Mouse (Mus musculus) embryonic facial prominence, embryonic 14.5 days (tissue): ENCODE results near the gene Bmp6. TPM values are rescaled to one million over a fixed set of nuclear protein-coding genes. Genes with fewer than 3 reads are reported as not detected.

Experiments
- ATAC-seq: fragments of 200-750 bp; cut with Nextera tagmentation; 2 replicates; pipeline ENCODE4 v1.8.0; 2017; ENCODE audit warnings: low read depth, moderate number of reproducible peaks, moderate TSS enrichment
- DNase-seq: peaks from one replicate; pipeline ENCODE4 v3.0.0-alpha.2; 2015; ENCODE audit warnings: low spot score
- H3K27ac ChIP-seq: fragments of 300-500 bp; sonication (generic); replicated peaks from 2 replicates; pipeline ENCODE4 v1.5.1; 2014; ENCODE audit warnings: low read depth, mild to moderate bottlenecking, low read length, moderate library complexity
- H3K27me3 ChIP-seq: fragments of 300-500 bp; sonication (generic); replicated peaks from 2 replicates; pipeline ENCODE4 v1.6.1; 2014; ENCODE audit warnings: low read length; ENCODE audit not compliant: control insufficient read depth, insufficient read depth
- H3K36me3 ChIP-seq: fragments of 300-500 bp; sonication (generic); 2 replicates; pipeline ENCODE4 v1.6.1; 2014; ENCODE audit warnings: low read length, mixed read lengths; ENCODE audit not compliant: control insufficient read depth, insufficient read depth
- H3K4me1 ChIP-seq: fragments of 300-500 bp; sonication (generic); 2 replicates; pipeline ENCODE4 v1.6.1; 2014; ENCODE audit warnings: antibody characterized with exemption, low read length; ENCODE audit not compliant: control insufficient read depth, insufficient read depth
- H3K4me2 ChIP-seq: fragments of 300-500 bp; sonication (generic); 2 replicates; pipeline ENCODE4 v1.6.1; 2014; ENCODE audit warnings: low read depth, mild to moderate bottlenecking, low read length, moderate library complexity, mixed read lengths
- H3K4me3 ChIP-seq: fragments of 300-500 bp; sonication (generic); 2 replicates; pipeline ENCODE4 v1.5.1; 2014; ENCODE audit warnings: low read depth, mild to moderate bottlenecking, low read length
- H3K9ac ChIP-seq: fragments of 300-500 bp; sonication (generic); 2 replicates; pipeline ENCODE4 v1.6.1; 2014; ENCODE audit warnings: low read depth, mild to moderate bottlenecking, low read length, moderate library complexity, mixed read lengths
- H3K9me3 ChIP-seq: fragments of 300-500 bp; sonication (generic); 2 replicates; pipeline ENCODE4 v1.6.1; 2016; ENCODE audit warnings: low read length; ENCODE audit not compliant: control insufficient read depth
- WGBS: fragments of 180-500 bp; shearing (Covaris S2); extraction: QIAGEN DNeasy Blood & Tissue Kit; methylation state at CpG from one replicate; pipeline ENCODE4 v1.1.7; 2014; 5-methylcytosine and 5-hydroxymethylcytosine counted together
- polyA plus RNA-seq: library from polyadenylated mRNA; unstranded; fragments of >200 nt; fragmentation: Nextera tagmentation; extraction: Ambion mirVana; gene quantifications from 2 replicates; pipeline ENCODE4 v1.2.1, GENCODE M21; 2014

The Bmp6 gene
- polyA plus RNA-seq, 1 experiment from 2014 or later: 3.9 TPM

GRCm38 (mm10) chr13:38496715-38497114, 151.8 kb downstream of the Bmp6 start:
- WGBS: 57% methylated on average over 3 of the region's 3 CpGs
- no peak overlapping the region for H3K9ac ChIP-seq
- no peaks in the 10 kb centered on the region for H3K4me1 ChIP-seq
- no peaks in the 10 kb centered on the region for H3K9me3 ChIP-seq
- peaks cover 31% of the 10 kb centered on the region for H3K36me3 ChIP-seq
- H3K4me2 ChIP-seq: no peak overlapping the region
- ATAC-seq (no peak), DNase-seq (no peak)
- H3K27me3 ChIP-seq: no peaks in the 10 kb centered on the region
- H3K4me3 ChIP-seq: no peak overlapping the region
- no peak overlapping the region for H3K27ac ChIP-seq

GRCm38 (mm10) chr13:38501314-38501713, 156.4 kb downstream of the Bmp6 start:
- ATAC-seq: no peak
- no peak for DNase-seq
- 86% methylated on average over 12 of the region's 12 CpGs for WGBS
- H3K4me3 ChIP-seq: no peak overlapping the region
- no peaks in the 10 kb centered on the region for H3K4me1 ChIP-seq
- no peak overlapping the region for H3K4me2 ChIP-seq
- H3K27ac ChIP-seq: no peak overlapping the region
- peaks cover 75% of the 10 kb centered on the region for H3K36me3 ChIP-seq
- H3K27me3 ChIP-seq: no peaks in the 10 kb centered on the region
- no peak overlapping the region for H3K9ac ChIP-seq
- no peaks in the 10 kb centered on the region for H3K9me3 ChIP-seq

GRCm38 (mm10) chr13:38503137-38503849, 158.4 kb downstream of the Bmp6 start:
- no peak overlapping the region for H3K27ac ChIP-seq
- H3K4me3 ChIP-seq: no peak overlapping the region
- H3K9me3 ChIP-seq: no peaks in the 10 kb centered on the region
- WGBS: 86% methylated on average over 13 of the region's 14 CpGs
- H3K27me3 ChIP-seq: no peaks in the 10 kb centered on the region
- DNase-seq (no peak), ATAC-seq (no peak)
- no peaks in the 10 kb centered on the region for H3K4me1 ChIP-seq
- H3K9ac ChIP-seq: no peak overlapping the region
- H3K36me3 ChIP-seq: peaks cover 94% of the 10 kb centered on the region
- H3K4me2 ChIP-seq: no peak overlapping the region

- peaks cover 86% of the 10 kb centered on the region for H3K36me3 ChIP-seq
- WGBS: 85% methylated on average over 8 of the region's 8 CpGs
- H3K9me3 ChIP-seq: no peaks in the 10 kb centered on the region
- H3K4me3 ChIP-seq: no peak overlapping the region
- H3K9ac ChIP-seq: no peak overlapping the region
- no peak overlapping the region for H3K27ac ChIP-seq
- DNase-seq (peak; percentile 19), ATAC-seq (no peak)
- H3K4me2 ChIP-seq: no peak overlapping the region
- no peaks in the 10 kb centered on the region for H3K4me1 ChIP-seq
- H3K27me3 ChIP-seq: no peaks in the 10 kb centered on the region
These were observed 161.4 kb downstream of the Bmp6 start for GRCm38 (mm10) chr13:38506320-38506719.

- no peak overlapping the region for H3K4me2 ChIP-seq
- peaks cover 85% of the 10 kb centered on the region for H3K36me3 ChIP-seq
- H3K4me3 ChIP-seq: no peak overlapping the region
- no peaks in the 10 kb centered on the region for H3K27me3 ChIP-seq
- no peak overlapping the region for H3K27ac ChIP-seq
- 95% methylated on average over 9 of the region's 10 CpGs for WGBS
- H3K4me1 ChIP-seq: no peaks in the 10 kb centered on the region
- no peaks in the 10 kb centered on the region for H3K9me3 ChIP-seq
- H3K9ac ChIP-seq: no peak overlapping the region
- no peak for DNase-seq
- no peak for ATAC-seq
These were observed 162.0 kb downstream of the Bmp6 start for GRCm38 (mm10) chr13:38506936-38507335.

GRCm38 (mm10) chr13:38509681-38510341, 164.9 kb downstream of the Bmp6 start:
- peaks cover 83% of the 10 kb centered on the region for H3K36me3 ChIP-seq
- WGBS: 90% methylated on average over 8 of the region's 8 CpGs
- no peak for ATAC-seq

GRCm38 (mm10) chr13:38511979-38512378, 167.1 kb downstream of the Bmp6 start:
- ATAC-seq: no peak
- 70% methylated on average over 10 of the region's 10 CpGs for WGBS

More at GRCm38 (mm10) chr13:38509681-38510341, 164.9 kb downstream of the Bmp6 start:
- Histone ChIP-seq H3K4me2 (no peak overlapping the region), H3K9me3 (no peaks in the 10 kb centered on the region), H3K27ac (no peak overlapping the region), H3K27me3 (no peaks in the 10 kb centered on the region), H3K4me1 (no peaks in the 10 kb centered on the region), H3K4me3 (no peak overlapping the region), H3K9ac (no peak overlapping the region)
- no peak for DNase-seq

GRCm38 (mm10) chr13:38513921-38514320, 169.0 kb downstream of the Bmp6 start:
- 94% methylated on average over 7 of the region's 7 CpGs for WGBS
- no peak overlapping the region for H3K9ac ChIP-seq
- H3K4me3 ChIP-seq: no peak overlapping the region
- no peaks in the 10 kb centered on the region for H3K4me1 ChIP-seq
- no peak for DNase-seq
- no peak overlapping the region for H3K27ac ChIP-seq
- H3K27me3 ChIP-seq: no peaks in the 10 kb centered on the region
- H3K9me3 ChIP-seq: no peaks in the 10 kb centered on the region
- H3K4me2 ChIP-seq: no peak overlapping the region
- no peak for ATAC-seq
- peaks cover 85% of the 10 kb centered on the region for H3K36me3 ChIP-seq

More at GRCm38 (mm10) chr13:38511979-38512378, 167.1 kb downstream of the Bmp6 start:
- H3K9me3 ChIP-seq: no peaks in the 10 kb centered on the region
- H3K4me1 ChIP-seq: no peaks in the 10 kb centered on the region
- H3K36me3 ChIP-seq: peaks cover 81% of the 10 kb centered on the region
- H3K4me3 ChIP-seq: no peak overlapping the region
- H3K27ac ChIP-seq: no peak overlapping the region
- no peaks in the 10 kb centered on the region for H3K27me3 ChIP-seq
- no peak overlapping the region for H3K4me2 ChIP-seq
- peak; percentile 35 for DNase-seq
- H3K9ac ChIP-seq: no peak overlapping the region

GRCm38 (mm10) chr13:38515431-38515830, 170.5 kb downstream of the Bmp6 start:
- H3K27me3 ChIP-seq: no peaks in the 10 kb centered on the region
- ATAC-seq (no peak), DNase-seq (no peak)
- H3K4me2 ChIP-seq: no peak overlapping the region
- H3K4me3 ChIP-seq: no peak overlapping the region
- 93% methylated on average over 2 of the region's 2 CpGs for WGBS
- no peaks in the 10 kb centered on the region for H3K4me1 ChIP-seq
- H3K27ac ChIP-seq: no peak overlapping the region
- H3K9ac ChIP-seq: no peak overlapping the region
- H3K9me3 ChIP-seq: no peaks in the 10 kb centered on the region
- peaks cover 90% of the 10 kb centered on the region for H3K36me3 ChIP-seq
